Mouse (Mus musculus): ENCODE measurements around the gene Myo5c.

GRCm38 (mm10) chr9:75303033-75303432 lies 71.2 kb downstream of the Myo5c start:
- TF ChIP-seq CTCF (IDR thresholded peaks at IDR 0.05; ENCODE audit: extremely low read depth, insufficient read length, insufficient replicate concordance, low read depth, low read length) (no peak), POLR2A (IDR thresholded peaks at IDR 0.05; ENCODE audit: low read depth, low read length) (no peak)
